Mouse (Mus musculus): ENCODE results near the gene Tubg2.

Tubg2 gene

DNA sequence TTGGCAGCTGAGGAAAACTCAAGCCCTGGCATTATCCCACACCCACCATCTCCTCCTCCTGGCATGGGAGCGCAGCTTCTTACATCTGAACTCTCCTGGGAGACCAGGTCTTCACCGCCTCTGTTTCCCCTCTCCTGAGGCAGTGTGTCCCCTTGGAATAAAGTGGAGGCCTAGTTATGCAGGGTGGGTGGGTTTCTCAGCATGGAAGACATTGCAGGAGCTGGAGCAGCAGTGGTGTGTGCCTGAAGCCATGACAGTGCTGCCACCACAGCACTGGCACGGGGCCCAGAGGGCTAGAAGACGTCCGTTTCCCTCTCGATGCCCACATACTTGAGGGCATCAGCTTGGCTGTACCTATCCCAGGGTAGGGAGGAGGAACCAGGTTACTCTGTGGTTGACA is 36.9 kb downstream of the Tubg2 start:
- DNase-seq (ENCODE audit: extremely low read depth, insufficient read length, low spot score), result no peak

DNA sequence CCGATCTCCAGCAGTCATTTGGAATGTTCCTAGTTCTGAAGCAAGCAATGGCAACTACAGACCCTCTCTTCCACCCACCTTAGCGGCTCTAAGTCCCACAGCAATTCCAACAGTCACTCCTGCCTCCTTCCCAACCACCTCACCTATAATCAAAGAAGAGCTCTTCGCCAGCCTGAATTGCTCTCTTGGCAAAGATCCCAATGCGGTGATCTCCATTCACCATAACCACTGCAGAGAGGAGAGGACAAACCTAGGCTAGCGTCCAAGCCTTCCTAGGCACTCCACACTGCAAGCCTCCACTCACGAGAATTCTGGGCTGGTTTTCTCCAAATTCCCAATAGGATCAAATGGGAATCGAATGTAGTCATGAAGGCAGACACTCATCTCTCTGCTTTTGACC is 37.4 kb downstream of the Tubg2 start:
- DNase-seq (ENCODE audit: extremely low read depth, insufficient read length, low spot score), result no peak

GRCm38 (mm10) chr11:101194137-101194536 is 38.4 kb downstream of the Tubg2 start:
- no peak for DNase-seq (ENCODE audit: extremely low read depth, insufficient read length, low spot score)

DNA sequence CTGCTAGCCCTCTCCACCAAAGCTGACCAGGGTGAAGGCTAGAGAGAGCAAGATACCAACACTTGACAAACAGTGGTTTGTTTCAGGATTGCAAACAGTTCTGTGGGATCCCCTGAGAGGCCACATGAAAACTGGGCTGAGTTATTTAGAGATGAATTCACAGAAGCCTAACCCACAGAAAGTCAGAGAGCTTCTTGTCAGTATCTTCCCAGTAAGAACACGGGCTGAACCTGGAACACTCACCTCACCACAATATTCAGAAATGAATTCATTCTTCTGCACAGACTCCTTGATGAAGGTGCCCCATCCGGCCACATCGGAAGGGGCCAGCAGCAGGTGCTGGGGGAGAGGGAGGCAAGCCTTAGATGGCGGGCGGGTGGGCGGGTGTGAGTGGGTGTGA is 38.9 kb downstream of the Tubg2 start:
- DNase-seq (ENCODE audit: extremely low read depth, insufficient read length, low spot score), result no peak

DNA sequence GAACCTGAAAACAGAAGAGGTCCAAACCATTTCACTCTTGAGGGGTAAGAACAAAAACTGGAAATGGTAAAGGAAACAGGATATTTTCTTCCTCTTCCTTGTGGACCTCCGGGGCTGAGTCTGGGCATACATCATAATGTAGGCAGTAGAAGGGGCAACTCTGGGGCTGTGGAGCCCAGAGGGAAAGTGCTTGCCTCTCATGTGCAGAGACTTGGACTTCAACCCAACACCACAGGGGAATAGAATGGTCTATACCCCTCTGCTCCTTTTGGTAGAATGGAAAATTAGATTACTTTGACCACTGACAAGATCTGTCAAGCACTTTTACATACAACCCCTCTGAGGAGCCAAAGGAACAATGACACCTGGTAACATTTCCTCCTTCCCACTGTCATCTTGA is 39.4 kb downstream of the Tubg2 start:
- DNase-seq (ENCODE audit: extremely low read depth, insufficient read length, low spot score), result no peak

DNA sequence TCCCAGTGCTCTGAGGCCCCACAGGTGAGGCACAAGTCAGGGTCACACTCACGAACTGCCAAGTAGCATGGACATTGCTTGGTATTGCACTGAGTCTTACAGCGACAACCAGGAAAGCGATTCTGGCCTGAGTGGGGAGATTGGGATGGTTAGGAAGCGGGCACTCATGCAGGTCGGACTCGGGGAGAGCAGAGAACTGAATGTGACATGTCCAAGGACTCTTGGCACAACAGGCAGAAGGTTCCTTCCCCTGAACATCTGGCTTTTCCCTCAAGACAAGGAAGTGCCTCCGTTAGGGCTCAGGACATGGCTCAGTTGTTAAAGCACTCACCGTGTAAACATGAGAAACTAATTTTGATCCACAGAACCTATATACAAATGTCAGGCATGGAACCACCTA is 39.9 kb downstream of the Tubg2 start:
- no peak for DNase-seq (ENCODE audit: extremely low read depth, insufficient read length, low spot score)

DNA sequence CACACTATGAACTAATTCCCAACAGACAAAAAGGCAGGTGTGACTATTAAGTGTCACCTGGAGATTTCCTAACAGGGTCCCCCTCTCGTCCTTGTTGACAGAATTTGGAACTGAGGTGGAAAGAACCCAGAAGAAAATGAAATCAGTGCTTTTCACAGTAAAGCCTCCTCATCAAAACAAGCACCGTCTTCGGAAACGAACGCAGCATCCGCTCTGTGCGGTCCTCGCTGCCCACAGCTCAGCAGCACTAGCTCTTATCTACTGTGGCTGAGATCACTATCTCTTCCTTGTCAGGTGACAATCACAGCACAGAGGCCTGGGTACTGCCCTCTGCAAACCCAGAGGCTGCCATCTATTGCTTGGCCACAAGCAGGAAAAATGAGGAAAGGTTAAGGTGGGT is 40.5 kb downstream of the Tubg2 start:
- no peak for DNase-seq (ENCODE audit: extremely low read depth, insufficient read length, low spot score)

- DNase-seq (ENCODE audit: extremely low read depth, insufficient read length, low spot score), result no peak
Measured at GRCm38 (mm10) chr11:101199555-101199954, 43.8 kb downstream of the Tubg2 start.

DNA sequence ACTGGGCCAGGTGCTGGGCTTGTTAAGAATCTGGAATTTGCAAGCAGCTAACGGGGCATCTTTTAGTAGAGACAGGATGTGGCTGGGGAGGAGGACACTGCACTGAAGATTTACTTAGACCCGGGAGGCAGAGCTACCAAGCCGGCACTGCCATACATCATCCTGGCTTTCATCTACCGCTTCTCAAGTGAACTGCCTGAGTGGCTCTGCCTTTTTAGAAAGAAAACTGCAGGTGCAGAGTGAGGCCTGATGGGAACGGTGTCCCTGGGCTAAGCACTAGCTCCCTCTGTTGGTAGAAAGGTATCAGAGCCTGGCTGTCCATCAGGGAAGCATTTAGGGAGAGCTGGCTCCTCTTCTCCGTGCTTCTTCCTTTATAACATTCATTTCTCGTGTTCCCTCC is 45.3 kb downstream of the Tubg2 start:
- no peak for DNase-seq (ENCODE audit: extremely low read depth, insufficient read length, low spot score)

All from 3134 (cell line).